Comparison of ENCODE assay signal across 9 mouse cellular contexts in genomic region chr19:21106241-21106669, GRCm38 (mm10).
DNase-seq lines count a peak whose midpoint lies in the region; ATAC-seq and TF ChIP-seq lines count a peak whose summit lies in the region.
"Had no signal": no experiment of that assay in that cellular context is flagged by ENCODE, and none has a peak within 500 bp of the region (broad histone marks: within the 10 kb centered on the region; RNA-seq: fewer than 3 reads in every experiment).

No protein-coding gene starts in this region.

- H3K79me2 ChIP-seq in heart, adult 2 months (replicated peaks; ENCODE audit: control insufficient read depth, insufficient read depth, low read length) = no peaks in the 10 kb centered on the region

- CTCF ChIA-PET in Patski (lab: Charles Lee) = interaction anchor here (1.0 to 1.4 kb wide), 4 partner anchors 37 to 121 kb away, joined by 3 to 5 read pairs (median 4); no protein-coding TSS in a partner anchor

- DNase-seq in heart, adult 2 months = peak; percentile 38 to 58
- DNase-seq in heart, postnatal 25 days (ENCODE audit: low spot score) = no peak
- peak; percentile 89 for DNase-seq in Patski (ENCODE audit: low read depth, low spot score)
- DNase-seq in heart, adult 9 months (ENCODE audit: low spot score in 2 of 2) = peak; percentile 32 to 58
- DNase-seq in layer of hippocampus, adult 9-10 months (ENCODE audit: low spot score) = peak; percentile 27
- no peak for DNase-seq in frontal cortex, postnatal 10 days (ENCODE audit: low spot score in 2 of 2)
- no peak for DNase-seq in thymus, postnatal 0 days (ENCODE audit: low spot score)

- peak; percentile 35; the same call in 1 of the 2 replicates for TF ChIP-seq EP300 in heart, adult 2 months (IDR thresholded peaks at IDR 0.05; ENCODE audit: insufficient read depth, low read depth, low read length)

- no peak overlapping the region for H3K9ac ChIP-seq in heart, adult 2 months (ENCODE audit: low read depth, low read length)
- no peak overlapping the region for H3K9ac ChIP-seq in stomach, embryonic 16.5 days (ENCODE audit: low read length)
- H3K9ac ChIP-seq: heart, embryonic 13.5 days had no signal

- H3K4me2 ChIP-seq in stomach, embryonic 16.5 days (ENCODE audit: low read depth, low read length) = peak overlapping the region; percentile 3; the same call in 1 of the 2 replicates
- H3K4me2 ChIP-seq: heart, embryonic 13.5 days had no signal

- peak; percentile 86 for ATAC-seq in Patski
- peak; percentile 42; the same call in 1 of the 2 replicates for ATAC-seq in stomach, embryonic 16.5 days (ENCODE audit: insufficient read depth, low FRiP score)

- H3K36me3 ChIP-seq in heart, adult 2 months (ENCODE audit: control insufficient read depth, insufficient read depth, low read length) = no peaks in the 10 kb centered on the region
- H3K36me3 ChIP-seq in stomach, embryonic 16.5 days (ENCODE audit: control insufficient read depth, insufficient read depth, low read length) = no peaks in the 10 kb centered on the region
- H3K36me3 ChIP-seq: heart, embryonic 13.5 days had no signal

- TF ChIP-seq CTCF in heart, adult 2 months (IDR thresholded peaks at IDR 0.05) = no peak
- peak; percentile 14 for TF ChIP-seq CTCF in Patski (IDR thresholded peaks at IDR 0.05)

- H3K27ac ChIP-seq in heart, adult 2 months = peak overlapping the region; percentile 24; the same call in 1 of the 2 replicates
- peak overlapping the region; percentile 81 for H3K27ac ChIP-seq in stomach, embryonic 16.5 days (ENCODE audit: low read length)
- H3K27ac ChIP-seq: heart, embryonic 13.5 days had no signal

- 23% methylated on average over 6 of the region's 6 CpGs for WGBS in heart, adult 2 months
- WGBS in stomach, embryonic 16.5 days = 34% methylated on average over 6 of the region's 6 CpGs

- no peak for TF ChIP-seq POLR2A in heart, adult 2 months (IDR thresholded peaks at IDR 0.05; ENCODE audit: insufficient read depth, low read depth, low read length)

- no peaks in the 10 kb centered on the region for H3K27me3 ChIP-seq in heart, adult 2 months (ENCODE audit: control insufficient read depth, insufficient read depth, low read length)
- H3K27me3 ChIP-seq in Patski = no peaks in the 10 kb centered on the region
- H3K27me3 ChIP-seq in stomach, embryonic 16.5 days (ENCODE audit: control insufficient read depth, insufficient read depth, low read length) = no peaks in the 10 kb centered on the region
- H3K27me3 ChIP-seq: heart, embryonic 13.5 days had no signal

- POLR2A ChIA-PET in Patski (lab: Charles Lee) = interaction anchor here (0.7 to 5.0 kb wide), 3 partner anchors 54 to 167 kb away, joined by 3 to 28 read pairs (median 4); partner anchors contain the start of gene Zfand5

- no peak overlapping the region for H3K4me3 ChIP-seq in heart, adult 2 months
- H3K4me3 ChIP-seq in stomach, embryonic 16.5 days (replicated peaks; ENCODE audit: low read length) = no peak overlapping the region
- H3K4me3 ChIP-seq: heart, embryonic 13.5 days had no signal

- in situ Hi-C loops in Patski (cut with MboI; ENCODE audit: low pct_unique_long_range_greater_than_20kb) = loop anchor here (5.0 kb wide), 4 partner anchors 51 to 166 kb away; partner anchors contain the start of gene Zfand5

- H3K4me1 ChIP-seq in heart, adult 2 months (ENCODE audit: control insufficient read depth, insufficient read depth, low read length) = peaks cover 6% of the 10 kb centered on the region
- peaks cover 12% of the 10 kb centered on the region; the same call in 1 of the 2 replicates for H3K4me1 ChIP-seq in stomach, embryonic 16.5 days (ENCODE audit: control insufficient read depth, insufficient read depth, low read length)

- intact Hi-C loops in heart, adult 2 months (cut with DNase I) = loop anchor here (5.0 kb wide), 2 partner anchors 54 to 69 kb away; no protein-coding TSS in a partner anchor
- intact Hi-C loops in heart, postnatal 25 days (cut with DNase I) = no loop called here

- no peaks in the 10 kb centered on the region for H3K9me3 ChIP-seq in stomach, embryonic 16.5 days (replicated peaks; ENCODE audit: control insufficient read depth, low read length)
- H3K9me3 ChIP-seq: heart, embryonic 13.5 days had no signal

Comparison
In these comparisons a context has a peak if more than half of its experiments do, and no peak if none do; other contexts are left out.
1. DNase-seq: peak in heart, adult 2 months (2 of 2), Patski (single experiment), heart, adult 9 months (2 of 2) and layer of hippocampus, adult 9-10 months (single experiment); none in heart, postnatal 25 days (single experiment), frontal cortex, postnatal 10 days (0 of 2) and thymus, postnatal 0 days (single experiment).